Mouse (Mus musculus) c-Kit-positive CD71-positive TER-119-negative erythroid progenitor cells, embryonic 14.5 days (primary cell): Measurements from ENCODE around the gene Gse1.

Source experiments
- DNase-seq: peaks from one replicate; pipeline ENCODE4 v3.0.0-alpha.2; 2013; ENCODE audit warnings: low read depth

Gene Gse1

GRCm38 (mm10) chr8:120498349-120498831 lies 270.1 kb downstream of the Gse1 start:
- DNase-seq: peak; percentile 65

GRCm38 (mm10) chr8:120498926-120499605 lies 270.8 kb downstream of the Gse1 start:
- DNase-seq: no peak

GRCm38 (mm10) chr8:120500701-120501261 lies 272.5 kb downstream of the Gse1 start:
- no peak for DNase-seq

- DNase-seq: no peak
Measured at GRCm38 (mm10) chr8:120501426-120501825, 273.2 kb downstream of the Gse1 start.

- DNase-seq: no peak
Measured at GRCm38 (mm10) chr8:120502428-120502827, 274.2 kb downstream of the Gse1 start.

- no peak for DNase-seq
Measured at GRCm38 (mm10) chr8:120504251-120505081, 276.2 kb downstream of the Gse1 start.

GRCm38 (mm10) chr8:120505082-120505511 lies 276.8 kb downstream of the Gse1 start:
- no peak for DNase-seq

GRCm38 (mm10) chr8:120505619-120506310 lies 277.5 kb downstream of the Gse1 start:
- no peak for DNase-seq

GRCm38 (mm10) chr8:120506562-120506961 lies 278.3 kb downstream of the Gse1 start:
- DNase-seq: no peak

GRCm38 (mm10) chr8:120507290-120507689 lies 279.0 kb downstream of the Gse1 start:
- no peak for DNase-seq

- DNase-seq: no peak
Measured at GRCm38 (mm10) chr8:120509136-120510034, 281.1 kb downstream of the Gse1 start.

GRCm38 (mm10) chr8:120510035-120510416 lies 281.8 kb downstream of the Gse1 start:
- no peak for DNase-seq

GRCm38 (mm10) chr8:120510863-120511457 lies 282.7 kb downstream of the Gse1 start:
- DNase-seq: no peak

- DNase-seq: no peak
Measured at GRCm38 (mm10) chr8:120511737-120512136, 283.5 kb downstream of the Gse1 start.

GRCm38 (mm10) chr8:120512326-120512725 lies 284.1 kb downstream of the Gse1 start:
- DNase-seq: no peak

- no peak for DNase-seq
Measured at GRCm38 (mm10) chr8:120513145-120513544, 284.9 kb downstream of the Gse1 start.

GRCm38 (mm10) chr8:120513638-120514461 lies 285.6 kb downstream of the Gse1 start:
- no peak for DNase-seq

GRCm38 (mm10) chr8:120515214-120515613 lies 287.0 kb downstream of the Gse1 start:
- DNase-seq: no peak

- no peak for DNase-seq
Measured at GRCm38 (mm10) chr8:120515650-120516049, 287.4 kb downstream of the Gse1 start.
